Mouse (Mus musculus) forebrain, embryonic 13.5 days (tissue): ENCODE measurements around the gene Ambra1. TPM values are rescaled to one million over a fixed set of nuclear protein-coding genes. Genes with fewer than 3 reads are reported as not detected.

Source experiments
- ATAC-seq: fragments of 200-750 bp; cut with Nextera tagmentation; 2 replicates; pipeline ENCODE4 v1.8.0; 2017
- H3K27ac ChIP-seq: fragments of 300-500 bp; sonication (generic); 2 replicates; pipeline ENCODE4 v1.5.1; 2015; ENCODE audit warnings: inconsistent platforms, mild to moderate bottlenecking, moderate library complexity
- H3K27me3 ChIP-seq: fragments of 300-500 bp; sonication (generic); 2 replicates; pipeline ENCODE4 v1.6.1; 2015; ENCODE audit warnings: mild to moderate bottlenecking, inconsistent platforms
- H3K36me3 ChIP-seq: fragments of 300-500 bp; sonication (generic); 2 replicates; pipeline ENCODE4 v1.6.1; 2015; ENCODE audit warnings: mild to moderate bottlenecking, inconsistent platforms; ENCODE audit not compliant: poor library complexity, severe bottlenecking
- H3K4me1 ChIP-seq: fragments of 300-500 bp; sonication (generic); 2 replicates; pipeline ENCODE4 v1.6.1; 2015; ENCODE audit warnings: inconsistent platforms
- H3K4me2 ChIP-seq: fragments of 300-500 bp; sonication (generic); 2 replicates; pipeline ENCODE4 v1.6.1; 2015; ENCODE audit warnings: inconsistent platforms, mild to moderate bottlenecking, moderate library complexity
- H3K4me3 ChIP-seq: fragments of 300-500 bp; sonication (generic); 2 replicates; pipeline ENCODE4 v1.5.1; 2015; ENCODE audit warnings: mild to moderate bottlenecking, inconsistent platforms
- H3K9ac ChIP-seq: fragments of 300-500 bp; sonication (generic); 2 replicates; pipeline ENCODE4 v1.6.1; 2015; ENCODE audit warnings: mild to moderate bottlenecking, inconsistent platforms
- H3K9me3 ChIP-seq: fragments of 300-500 bp; sonication (generic); replicated peaks from 2 replicates; pipeline ENCODE4 v1.6.1; 2016; ENCODE audit warnings: inconsistent platforms
- WGBS: fragments of 180-500 bp; shearing (Covaris S2); methylation state at CpG from one replicate; pipeline ENCODE4 v1.1.7; 2015; 5-methylcytosine and 5-hydroxymethylcytosine counted together
- polyA plus RNA-seq: library from polyadenylated mRNA; unstranded; fragments of >200 nt; fragmentation: Nextera tagmentation; extraction: Ambion mirVana; gene quantifications from 2 replicates; pipeline ENCODE4 v1.2.1, GENCODE M21; 2015

Ambra1 gene
- polyA plus RNA-seq, 1 experiment from 2014 or later: 16.2 TPM

GRCm38 (mm10) chr2:91878387-91879180, 148.7 kb downstream of the Ambra1 start:
- Histone ChIP-seq H3K36me3 (peaks cover 4% of the 10 kb centered on the region; the same call in 1 of the 2 replicates), H3K27ac (peak overlapping the region; percentile 46), H3K4me1 (peaks cover 7% of the 10 kb centered on the region), H3K9me3 (no peaks in the 10 kb centered on the region), H3K27me3 (no peaks in the 10 kb centered on the region), H3K4me3 (no peak overlapping the region), H3K4me2 (no peak overlapping the region), H3K9ac (no peak overlapping the region)
- WGBS: 65% methylated on average over 7 of the region's 7 CpGs
- peak; percentile 59; the same call in 1 of the 2 replicates for ATAC-seq

GRCm38 (mm10) chr2:91883961-91884360, 154.0 kb downstream of the Ambra1 start:
- WGBS: 82% methylated on average over 4 of the region's 4 CpGs
- H3K4me3 ChIP-seq: no peak overlapping the region
- no peaks in the 10 kb centered on the region for H3K27me3 ChIP-seq
- H3K4me1 ChIP-seq: peaks cover under 1% of the 10 kb centered on the region; the same call in 1 of the 2 replicates
- peaks cover 19% of the 10 kb centered on the region for H3K36me3 ChIP-seq
- no peak for ATAC-seq
- no peak overlapping the region for H3K9ac ChIP-seq
- no peak overlapping the region for H3K4me2 ChIP-seq
- H3K9me3 ChIP-seq: no peaks in the 10 kb centered on the region
- no peak overlapping the region for H3K27ac ChIP-seq

GRCm38 (mm10) chr2:91884616-91885015, 154.7 kb downstream of the Ambra1 start:
- Histone ChIP-seq H3K4me2 (no peak overlapping the region), H3K36me3 (peaks cover 19% of the 10 kb centered on the region), H3K27ac (no peak overlapping the region), H3K4me1 (no peaks in the 10 kb centered on the region), H3K4me3 (no peak overlapping the region), H3K9me3 (no peaks in the 10 kb centered on the region), H3K9ac (no peak overlapping the region), H3K27me3 (no peaks in the 10 kb centered on the region)
- no peak for ATAC-seq
- WGBS: 70% methylated on average over 4 of the region's 4 CpGs

GRCm38 (mm10) chr2:91894716-91895115, 164.8 kb downstream of the Ambra1 start:
- no peak for ATAC-seq
- H3K36me3 ChIP-seq: 0 out of 2 replicates have a peak, but pooled peaks cover 6% of the 10 kb centered on the region
- WGBS: 86% methylated on average over 3 of the region's 3 CpGs
- no peaks in the 10 kb centered on the region for H3K27me3 ChIP-seq
- no peak overlapping the region for H3K9ac ChIP-seq
- H3K4me3 ChIP-seq: no peak overlapping the region
- H3K9me3 ChIP-seq: no peaks in the 10 kb centered on the region
- H3K4me1 ChIP-seq: no peaks in the 10 kb centered on the region
- H3K27ac ChIP-seq: no peak overlapping the region
- no peak overlapping the region for H3K4me2 ChIP-seq

- no peak overlapping the region for H3K9ac ChIP-seq
- no peak overlapping the region for H3K4me3 ChIP-seq
- H3K9me3 ChIP-seq: no peaks in the 10 kb centered on the region
- no peak for ATAC-seq
- peaks cover 10% of the 10 kb centered on the region; the same call in 1 of the 2 replicates for H3K36me3 ChIP-seq
- 93% methylated on average over 3 of the region's 3 CpGs for WGBS
- H3K27ac ChIP-seq: no peak overlapping the region
- no peaks in the 10 kb centered on the region for H3K4me1 ChIP-seq
- H3K27me3 ChIP-seq: no peaks in the 10 kb centered on the region
- no peak overlapping the region for H3K4me2 ChIP-seq
Measured at GRCm38 (mm10) chr2:91895401-91895800, 165.5 kb downstream of the Ambra1 start.

- H3K4me1 ChIP-seq: no peaks in the 10 kb centered on the region
- no peak overlapping the region for H3K4me3 ChIP-seq
- no peaks in the 10 kb centered on the region for H3K9me3 ChIP-seq
- ATAC-seq: no peak
- no peaks in the 10 kb centered on the region for H3K27me3 ChIP-seq
- H3K27ac ChIP-seq: no peak overlapping the region
- no peak overlapping the region for H3K9ac ChIP-seq
- H3K4me2 ChIP-seq: no peak overlapping the region
- H3K36me3 ChIP-seq: peaks cover 21% of the 10 kb centered on the region; the same call in 1 of the 2 replicates
Measured at GRCm38 (mm10) chr2:91897968-91898367, 168.0 kb downstream of the Ambra1 start.

- peaks cover 6% of the 10 kb centered on the region for H3K4me1 ChIP-seq
Measured at GRCm38 (mm10) chr2:91899141-91899540, 169.2 kb downstream of the Ambra1 start.

GRCm38 (mm10) chr2:91900431-91900830, 170.5 kb downstream of the Ambra1 start:
- 95% methylated on average over 8 of the region's 8 CpGs for WGBS
- no peaks in the 10 kb centered on the region for H3K27me3 ChIP-seq
- no peak overlapping the region for H3K27ac ChIP-seq
- H3K36me3 ChIP-seq: peaks cover 22% of the 10 kb centered on the region
- H3K4me1 ChIP-seq: peaks cover 19% of the 10 kb centered on the region
- H3K9me3 ChIP-seq: no peaks in the 10 kb centered on the region
- ATAC-seq: no peak
- no peak overlapping the region for H3K9ac ChIP-seq
- no peak overlapping the region for H3K4me3 ChIP-seq
- H3K4me2 ChIP-seq: no peak overlapping the region

More at GRCm38 (mm10) chr2:91899141-91899540, 169.2 kb downstream of the Ambra1 start:
- H3K4me2 ChIP-seq: no peak overlapping the region
- H3K4me3 ChIP-seq: no peak overlapping the region
- H3K9ac ChIP-seq: no peak overlapping the region
- peaks cover 21% of the 10 kb centered on the region; the same call in 1 of the 2 replicates for H3K36me3 ChIP-seq
- no peak overlapping the region for H3K27ac ChIP-seq
- H3K27me3 ChIP-seq: no peaks in the 10 kb centered on the region
- H3K9me3 ChIP-seq: no peaks in the 10 kb centered on the region
- 93% methylated on average over 3 of the region's 3 CpGs for WGBS
- no peak for ATAC-seq

- ATAC-seq: no peak
- H3K9me3 ChIP-seq: no peaks in the 10 kb centered on the region
- no peak overlapping the region for H3K4me2 ChIP-seq
- peaks cover 26% of the 10 kb centered on the region for H3K4me1 ChIP-seq
- no peaks in the 10 kb centered on the region for H3K27me3 ChIP-seq
- H3K27ac ChIP-seq: no peak overlapping the region
- H3K4me3 ChIP-seq: no peak overlapping the region
- H3K36me3 ChIP-seq: peaks cover 38% of the 10 kb centered on the region
- H3K9ac ChIP-seq: no peak overlapping the region
- WGBS: 72% methylated on average over 5 of the region's 5 CpGs
Measured at GRCm38 (mm10) chr2:91902336-91902735, 172.4 kb downstream of the Ambra1 start.

- peaks cover 38% of the 10 kb centered on the region for H3K36me3 ChIP-seq
- no peaks in the 10 kb centered on the region for H3K27me3 ChIP-seq
- WGBS: 95% methylated on average over 3 of the region's 3 CpGs
- peaks cover 26% of the 10 kb centered on the region for H3K4me1 ChIP-seq
- no peak overlapping the region for H3K4me2 ChIP-seq
- no peak overlapping the region for H3K9ac ChIP-seq
- no peak for ATAC-seq
- no peaks in the 10 kb centered on the region for H3K9me3 ChIP-seq
- H3K4me3 ChIP-seq: no peak overlapping the region
- no peak overlapping the region for H3K27ac ChIP-seq
Measured at GRCm38 (mm10) chr2:91903171-91903925, 173.4 kb downstream of the Ambra1 start.

- peak overlapping the region; percentile 83 for H3K27ac ChIP-seq
- no peak overlapping the region for H3K9ac ChIP-seq
- H3K4me2 ChIP-seq: no peak overlapping the region; the same call in 1 of the 2 replicates
- 33% methylated on average over 5 of the region's 5 CpGs for WGBS
- peaks cover 38% of the 10 kb centered on the region for H3K36me3 ChIP-seq
- H3K4me3 ChIP-seq: no peak overlapping the region
- ATAC-seq: peak; percentile 90
- H3K4me1 ChIP-seq: peaks cover 26% of the 10 kb centered on the region
- H3K9me3 ChIP-seq: no peaks in the 10 kb centered on the region
- no peaks in the 10 kb centered on the region for H3K27me3 ChIP-seq
Measured at GRCm38 (mm10) chr2:91904618-91905307, 174.8 kb downstream of the Ambra1 start.

GRCm38 (mm10) chr2:91906141-91906540, 176.2 kb downstream of the Ambra1 start:
- H3K9ac ChIP-seq: no peak overlapping the region
- 95% methylated on average over 2 of the region's 2 CpGs for WGBS
- H3K27me3 ChIP-seq: no peaks in the 10 kb centered on the region
- no peaks in the 10 kb centered on the region for H3K9me3 ChIP-seq
- H3K4me2 ChIP-seq: no peak overlapping the region
- H3K4me3 ChIP-seq: no peak overlapping the region
- H3K27ac ChIP-seq: no peak overlapping the region
- ATAC-seq: no peak
- H3K4me1 ChIP-seq: peaks cover 26% of the 10 kb centered on the region
- peaks cover 40% of the 10 kb centered on the region for H3K36me3 ChIP-seq
